Mouse (Mus musculus) brown adipose tissue, adult 24 weeks (tissue): Measurements from ENCODE around the gene Rspo3. TPM values are rescaled to one million over a fixed set of nuclear protein-coding genes. Genes with fewer than 3 reads are reported as not detected.
A peak's percentile ranks its signal among the peaks of the same experiment; 100 is the strongest.

Source experiments
- H3K27ac ChIP-seq: fragments of 200-500 bp; replicated peaks from 2 replicates; pipeline ENCODE4 v1.5.1; 2012; ENCODE audit warnings: low read depth, mild to moderate bottlenecking, low read length
- H3K4me1 ChIP-seq: fragments of 200-500 bp; 2 replicates; pipeline ENCODE4 v1.6.1; 2012; ENCODE audit warnings: low read length, mixed read lengths; ENCODE audit not compliant: control insufficient read depth, insufficient read depth, insufficient read length
- H3K4me3 ChIP-seq: fragments of 200-500 bp; 2 replicates; pipeline ENCODE4 v1.5.1; 2012; ENCODE audit warnings: low read depth, mild to moderate bottlenecking, low read length, moderate library complexity; ENCODE audit not compliant: insufficient read depth
- polyA plus RNA-seq: library from polyadenylated mRNA; stranded (reverse); fragments of >200 nt; gene quantifications from 2 replicates; pipeline ENCODE4 v1.2.4, GENCODE M21; 2012; ENCODE audit not compliant: missing spikeins, insufficient read depth, insufficient read length

The Rspo3 gene
- polyA plus RNA-seq: not detected in 2 replicates

GRCm38 (mm10) chr10:29535546-29536260 is at the start of gene Rspo3:
Rspo3 (minus strand) TSS chr10:29535867.
- H3K27ac ChIP-seq: no peak within 1 kb of the TSS
- H3K4me1 ChIP-seq: peaks cover 6% of the 10 kb centered on the region; the same call in 1 of the 2 replicates
- H3K4me3 ChIP-seq: peak within 1 kb of the TSS; percentile 55

- Histone ChIP-seq H3K4me3 (no peak overlapping the region), H3K27ac (no peak overlapping the region), H3K4me1 (no peaks in the 10 kb centered on the region)
Measured at GRCm38 (mm10) chr10:29581940-29582339, 46.3 kb upstream of the Rspo3 start.

GRCm38 (mm10) chr10:29581476-29581875 is 45.8 kb upstream of the Rspo3 start:
- H3K4me1 ChIP-seq: no peaks in the 10 kb centered on the region

GRCm38 (mm10) chr10:29555983-29556382 is 20.3 kb upstream of the Rspo3 start:
- no peak overlapping the region for H3K4me3 ChIP-seq
- no peak overlapping the region for H3K27ac ChIP-seq
- no peaks in the 10 kb centered on the region for H3K4me1 ChIP-seq

More at GRCm38 (mm10) chr10:29581476-29581875, 45.8 kb upstream of the Rspo3 start:
- Histone ChIP-seq H3K4me3 (no peak overlapping the region), H3K27ac (no peak overlapping the region)

- no peak overlapping the region for H3K4me3 ChIP-seq
- no peaks in the 10 kb centered on the region for H3K4me1 ChIP-seq
Measured at GRCm38 (mm10) chr10:29554365-29554764, 18.7 kb upstream of the Rspo3 start.

GRCm38 (mm10) chr10:29542982-29543381 is 7.3 kb upstream of the Rspo3 start:
- Histone ChIP-seq H3K4me3 (no peak overlapping the region), H3K27ac (no peak overlapping the region), H3K4me1 (no peaks in the 10 kb centered on the region)

More at GRCm38 (mm10) chr10:29554365-29554764, 18.7 kb upstream of the Rspo3 start:
- H3K27ac ChIP-seq: no peak overlapping the region

GRCm38 (mm10) chr10:29539516-29539915 is 3.8 kb upstream of the Rspo3 start:
- Histone ChIP-seq H3K27ac (no peak overlapping the region), H3K4me3 (no peak overlapping the region), H3K4me1 (peaks cover 3% of the 10 kb centered on the region; the same call in 1 of the 2 replicates)

GRCm38 (mm10) chr10:29538791-29539190 is 3.1 kb upstream of the Rspo3 start:
- Histone ChIP-seq H3K27ac (no peak overlapping the region), H3K4me1 (peaks cover 6% of the 10 kb centered on the region; the same call in 1 of the 2 replicates), H3K4me3 (no peak overlapping the region)

GRCm38 (mm10) chr10:29534830-29535227 is 838 bp downstream of the Rspo3 start:
- H3K4me3 ChIP-seq: peak overlapping the region; percentile 31; the same call in 1 of the 2 replicates
- peaks cover 6% of the 10 kb centered on the region; the same call in 1 of the 2 replicates for H3K4me1 ChIP-seq
- H3K27ac ChIP-seq: no peak overlapping the region

GRCm38 (mm10) chr10:29533846-29534829 is 1.5 kb downstream of the Rspo3 start:
- peak overlapping the region; percentile 31 for H3K4me3 ChIP-seq
- no peak overlapping the region for H3K27ac ChIP-seq
- peaks cover 6% of the 10 kb centered on the region; the same call in 1 of the 2 replicates for H3K4me1 ChIP-seq

GRCm38 (mm10) chr10:29532821-29533715 is 2.6 kb downstream of the Rspo3 start:
- Histone ChIP-seq H3K27ac (no peak overlapping the region), H3K4me1 (peaks cover 6% of the 10 kb centered on the region; the same call in 1 of the 2 replicates), H3K4me3 (peak overlapping the region; percentile 30)

GRCm38 (mm10) chr10:29513563-29513962 is 22.1 kb downstream of the Rspo3 start:
- no peaks in the 10 kb centered on the region for H3K4me1 ChIP-seq
- H3K27ac ChIP-seq: no peak overlapping the region
- no peak overlapping the region for H3K4me3 ChIP-seq

- Histone ChIP-seq H3K27ac (no peak overlapping the region), H3K4me3 (no peak overlapping the region), H3K4me1 (no peaks in the 10 kb centered on the region)
Measured at GRCm38 (mm10) chr10:29508167-29508566, 27.5 kb downstream of the Rspo3 start.

- no peak overlapping the region for H3K27ac ChIP-seq
- H3K4me1 ChIP-seq: no peaks in the 10 kb centered on the region
- no peak overlapping the region for H3K4me3 ChIP-seq
Measured at GRCm38 (mm10) chr10:29497205-29497822, 38.4 kb downstream of the Rspo3 start.
